Mouse (Mus musculus) ovary, postnatal 14 days (tissue): ENCODE data around the gene Bhlhb9.
"Not testable (repeated sequence)": the region's sequence is repeated elsewhere in the genome, so short reads cannot be mapped to it uniquely, and the experiment has no call there.

Source experiments
- DNase-seq: peaks from one replicate; pipeline ENCODE4 v3.0.0; 2022; ENCODE audit warnings: low spot score

Gene Bhlhb9

GRCm38 (mm10) chrX:135797212-135797644 is at the start of gene Bhlhb9:
Gene Bhlhb9 (plus strand): TSS chrX:135797594.
- DNase-seq: peak; percentile 33

DNA sequence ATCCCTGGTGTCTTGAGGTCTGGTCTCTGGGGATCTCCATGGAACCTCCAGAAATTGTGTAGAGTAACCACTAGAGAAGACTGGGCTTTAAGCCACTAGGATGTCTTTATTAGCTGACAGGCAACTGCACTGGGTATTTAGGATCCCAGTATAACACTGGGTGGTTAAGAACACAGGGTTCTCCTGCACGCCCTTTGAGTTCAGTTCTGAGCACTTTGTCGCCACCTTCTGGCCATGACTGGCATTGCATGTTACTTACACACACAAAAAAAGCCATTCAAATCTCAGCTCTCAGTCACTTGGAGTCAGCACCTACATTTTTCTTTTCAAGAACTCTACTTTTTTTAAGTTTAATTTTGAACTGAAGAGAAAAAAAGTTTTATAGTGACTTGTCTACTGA is 44.6 kb upstream of the Bhlhb9 start:
- peak; percentile 65 for DNase-seq

- DNase-seq: no peak
Measured at GRCm38 (mm10) chrX:135761707-135762106, 35.7 kb upstream of the Bhlhb9 start.

GRCm38 (mm10) chrX:135768043-135768548 is 29.3 kb upstream of the Bhlhb9 start:
- DNase-seq: no peak

DNA sequence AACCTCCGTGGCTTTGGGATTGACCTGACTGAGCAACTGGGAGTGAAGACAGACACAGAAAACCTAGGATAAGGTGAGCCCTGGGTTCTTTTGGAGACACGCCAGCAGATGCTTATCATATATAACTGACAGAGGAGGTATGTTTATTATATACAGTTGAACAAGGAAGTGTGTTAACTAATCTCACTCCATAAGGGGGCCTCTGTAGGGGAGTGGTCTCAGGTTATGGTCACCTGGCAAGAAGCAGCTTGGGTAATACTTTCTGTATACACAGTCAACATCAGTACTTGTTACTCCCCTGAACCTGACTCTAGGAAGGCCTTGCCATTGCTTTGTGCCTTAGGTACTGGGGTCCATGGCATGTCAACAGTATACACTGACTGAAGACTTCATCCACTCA is 28.8 kb upstream of the Bhlhb9 start:
- DNase-seq: no peak

DNA sequence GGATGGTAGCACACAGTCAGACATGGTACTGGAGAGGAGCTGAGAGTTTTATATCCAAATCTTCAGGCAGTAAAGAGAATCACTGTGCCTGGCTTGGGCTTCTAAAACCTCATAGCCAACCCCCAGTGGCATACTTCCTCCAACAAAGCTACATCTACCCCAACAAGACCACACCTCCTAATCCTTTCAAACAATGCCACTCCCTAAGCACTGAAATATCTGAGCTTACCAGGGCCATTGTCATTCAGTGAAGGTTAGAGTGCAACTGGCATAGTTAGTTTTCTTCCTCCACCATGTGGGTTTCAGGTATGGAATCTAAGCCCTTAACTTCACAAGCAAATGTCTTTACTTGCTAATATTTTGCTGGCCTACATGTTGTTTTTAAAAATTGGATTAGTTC is 5.9 kb upstream of the Bhlhb9 start:
- DNase-seq: no peak

DNA sequence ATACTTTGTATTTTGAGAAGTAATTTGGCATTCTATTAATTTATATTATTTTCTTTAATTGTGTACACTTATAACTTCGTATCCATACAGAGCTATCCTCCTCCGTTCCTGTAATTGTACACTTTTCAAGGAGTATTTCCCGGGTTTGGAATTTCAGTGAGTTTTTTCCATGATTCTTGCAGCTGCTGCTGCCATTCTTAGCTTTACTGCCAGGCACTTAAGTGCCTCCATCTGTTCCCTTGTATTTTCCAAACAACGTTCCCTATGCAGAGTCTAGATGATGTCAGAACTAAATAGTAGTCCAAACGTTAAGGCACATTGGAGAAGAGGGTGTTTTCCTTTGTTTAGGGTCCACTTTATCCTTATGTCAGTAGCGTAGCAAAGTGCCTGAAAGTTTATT is 5.1 kb upstream of the Bhlhb9 start:
- DNase-seq: no peak

GRCm38 (mm10) chrX:135795591-135796304 is 1.6 kb upstream of the Bhlhb9 start:
- peak; percentile 21 for DNase-seq

- not testable (repeated sequence) for DNase-seq
Measured at GRCm38 (mm10) chrX:135796305-135797211, 836 bp upstream of the Bhlhb9 start.

DNA sequence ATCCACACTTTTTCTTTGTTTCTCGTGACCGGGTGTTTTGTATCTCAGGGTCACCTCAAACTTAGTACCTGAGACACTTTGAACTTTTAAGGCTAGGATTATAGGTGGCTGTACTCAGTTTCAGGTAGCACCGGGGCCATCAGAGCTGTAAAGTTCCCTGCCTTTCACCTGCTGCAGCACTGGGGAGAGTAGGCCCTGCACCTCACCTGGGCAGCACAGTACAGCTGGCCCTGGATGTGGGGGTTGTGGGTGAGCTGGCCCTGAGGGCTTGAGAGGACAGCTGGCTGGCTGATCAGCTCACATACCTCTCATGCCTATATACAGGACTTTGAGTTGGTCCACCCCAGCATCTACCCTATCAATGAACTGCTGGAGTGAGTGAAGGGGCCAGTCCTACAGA is 6.8 kb downstream of the Bhlhb9 start:
- no peak for DNase-seq

DNA sequence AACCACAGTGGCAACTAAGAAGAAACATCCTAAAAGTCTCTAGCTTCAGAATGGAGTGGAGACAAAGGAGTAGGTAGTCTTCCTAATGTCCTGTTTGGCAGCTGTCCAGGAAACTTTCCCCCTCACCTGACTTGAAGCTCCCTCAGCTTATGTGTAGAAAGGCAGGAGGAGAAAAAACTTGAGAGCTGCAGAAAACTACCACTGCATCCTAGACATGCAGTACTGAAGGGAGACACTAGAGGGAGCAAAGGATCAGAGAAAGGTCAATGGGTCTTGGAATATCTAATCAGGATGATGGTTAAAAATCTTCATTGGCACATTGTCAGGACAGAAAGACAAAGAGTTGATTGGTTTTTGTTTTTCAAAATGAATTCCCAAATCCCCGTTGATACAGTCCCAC is 8.4 kb downstream of the Bhlhb9 start:
- peak; percentile 28 for DNase-seq

- not testable (repeated sequence) for DNase-seq
Measured at GRCm38 (mm10) chrX:135835896-135836295, 38.5 kb downstream of the Bhlhb9 start.

- DNase-seq: no peak
Measured at GRCm38 (mm10) chrX:135837896-135838295, 40.5 kb downstream of the Bhlhb9 start.

GRCm38 (mm10) chrX:135838521-135839360 is 41.3 kb downstream of the Bhlhb9 start, which contains the start of gene Gprasp2:
Gene Gprasp2 (plus strand): TSS chrX:135839034.
- DNase-seq: peak; percentile 28

DNA sequence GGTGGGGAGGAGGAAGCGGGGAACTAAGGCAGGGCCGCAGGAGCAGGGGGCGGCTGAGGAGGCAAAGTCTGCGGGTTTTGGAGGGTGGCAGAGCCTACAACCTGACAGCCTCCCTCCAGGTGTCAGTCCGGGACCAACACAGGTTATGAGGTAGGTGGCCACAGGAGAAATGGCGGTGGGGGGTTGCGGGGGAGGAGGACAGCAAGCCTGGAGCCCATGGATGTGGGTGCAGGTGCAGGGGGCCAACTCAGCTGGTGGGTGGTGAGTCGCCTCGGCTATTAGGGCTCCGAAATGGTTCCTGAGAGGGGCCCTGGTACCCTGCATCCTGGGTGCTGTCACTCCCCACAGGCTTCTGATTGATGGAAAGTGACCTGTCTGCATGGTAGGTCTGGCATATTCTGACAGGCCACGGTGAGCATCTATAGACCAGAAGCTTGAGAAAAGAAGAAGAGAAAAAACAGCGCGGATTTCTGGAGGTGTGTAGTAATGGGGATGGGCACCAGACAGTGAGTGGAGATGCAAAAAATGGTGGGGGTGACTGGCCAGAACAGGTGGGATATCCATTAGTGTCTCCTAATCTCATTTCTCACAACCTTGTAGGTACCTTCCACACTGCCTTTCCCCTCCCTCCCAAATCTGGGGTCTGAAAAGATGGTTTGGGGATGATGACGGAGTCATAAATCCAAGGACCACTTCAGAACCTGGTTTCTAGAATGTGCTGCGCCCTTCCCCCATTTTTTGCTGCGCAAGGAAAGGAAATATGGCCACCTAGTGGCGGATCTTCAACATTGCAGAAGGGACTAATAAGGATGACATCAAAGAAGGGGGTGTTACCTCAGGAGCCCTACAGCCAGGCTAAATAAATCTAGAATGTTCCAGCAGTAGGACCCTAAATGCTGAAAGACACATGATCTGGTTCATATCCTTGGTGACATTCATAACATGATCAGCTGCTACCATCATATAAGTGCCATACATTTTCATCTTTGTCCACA is 42.3 kb downstream of the Bhlhb9 start:
- DNase-seq: peak; percentile 22

DNA sequence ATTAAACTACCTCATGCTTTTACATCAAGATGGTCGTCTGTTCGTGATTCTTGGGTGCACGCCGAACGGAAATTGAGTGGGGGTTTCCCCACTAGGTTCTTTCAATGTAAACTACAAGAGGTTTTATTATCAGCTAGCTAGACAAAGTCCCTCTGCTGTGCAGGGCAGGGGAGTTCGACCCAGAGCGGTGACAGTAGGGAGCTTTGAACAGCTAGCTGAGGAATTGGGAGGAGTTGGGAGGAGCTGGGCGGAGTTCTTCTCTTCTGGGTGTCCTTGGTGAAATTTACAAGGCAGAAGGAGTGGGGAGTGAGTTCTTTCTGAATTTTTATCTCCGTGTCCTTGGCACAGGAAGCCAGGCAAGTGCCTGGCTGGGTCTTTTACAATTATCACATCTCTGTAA is 69.4 kb downstream of the Bhlhb9 start:
- DNase-seq: not testable (repeated sequence)

GRCm38 (mm10) chrX:135876679-135877078 is 79.3 kb downstream of the Bhlhb9 start:
- no peak for DNase-seq

DNA sequence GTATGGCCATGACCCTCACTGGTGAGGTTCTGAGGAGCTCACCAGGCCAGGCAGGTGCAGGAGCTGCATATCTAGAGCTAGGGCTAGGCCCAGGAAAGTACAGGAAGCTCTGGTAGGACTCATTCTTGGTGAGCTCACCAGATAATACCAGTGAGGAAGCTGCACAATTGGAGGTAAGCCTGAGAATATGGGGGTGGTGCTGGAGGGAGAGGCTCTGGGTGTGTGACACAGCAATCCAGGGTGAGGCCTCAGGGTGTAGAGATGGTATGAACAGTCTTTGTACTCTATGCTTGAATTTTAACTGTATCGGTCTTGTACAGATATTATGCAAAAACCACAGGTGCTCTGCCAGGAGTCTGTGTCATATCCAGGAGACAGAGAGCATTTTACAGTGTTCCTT is 82.2 kb downstream of the Bhlhb9 start:
- no peak for DNase-seq

- DNase-seq: peak; percentile 47
Measured at GRCm38 (mm10) chrX:135885411-135886233, 88.2 kb downstream of the Bhlhb9 start.

DNA sequence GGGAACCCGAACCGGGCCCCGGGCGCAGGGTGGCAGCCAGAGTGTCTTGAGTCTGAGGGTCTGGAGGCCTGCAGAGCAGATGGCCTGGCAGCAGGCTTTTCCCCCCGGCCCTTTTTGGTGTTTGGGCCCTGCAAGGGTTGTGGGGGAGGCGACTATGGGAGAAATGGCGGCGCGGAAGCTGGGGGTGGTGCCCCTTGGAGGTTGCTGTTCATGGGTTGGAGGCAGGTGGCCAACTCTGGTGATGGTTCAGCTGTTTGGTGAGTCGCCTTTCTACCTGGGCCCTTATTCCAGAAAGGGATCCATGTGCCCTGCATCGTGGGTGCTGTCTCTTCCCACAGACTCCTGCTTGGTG is 88.8 kb downstream of the Bhlhb9 start:
- peak; percentile 18 for DNase-seq
